Mouse (Mus musculus) A20 (cell line): Measurements from ENCODE around the gene Ghdc.

Experiments
- DNase-seq: peaks from one replicate; pipeline ENCODE4 v3.0.0-alpha.2; 2011; ENCODE audit warnings: low read depth, low spot score

Ghdc gene

DNA sequence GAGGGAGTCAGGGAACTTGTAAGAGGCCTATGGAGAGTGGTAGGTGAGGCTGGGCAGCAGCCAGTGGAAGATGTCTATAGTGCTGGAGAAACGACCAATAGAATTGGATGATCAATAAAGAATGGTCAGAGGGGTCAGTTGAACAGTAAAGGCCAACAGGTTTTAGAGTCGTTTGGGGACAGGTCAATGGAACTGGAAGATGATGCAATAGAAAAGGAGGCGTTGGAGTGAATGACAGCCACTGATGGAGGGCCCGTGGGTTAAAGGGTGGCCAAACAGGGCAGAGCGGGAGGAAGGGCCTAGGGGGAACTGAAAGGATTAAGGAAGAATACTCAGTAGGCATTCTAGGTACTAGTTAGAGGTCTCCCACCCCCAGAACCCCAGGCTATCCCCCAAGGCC is 23.6 kb downstream of the Ghdc start:
- DNase-seq = no peak

DNA sequence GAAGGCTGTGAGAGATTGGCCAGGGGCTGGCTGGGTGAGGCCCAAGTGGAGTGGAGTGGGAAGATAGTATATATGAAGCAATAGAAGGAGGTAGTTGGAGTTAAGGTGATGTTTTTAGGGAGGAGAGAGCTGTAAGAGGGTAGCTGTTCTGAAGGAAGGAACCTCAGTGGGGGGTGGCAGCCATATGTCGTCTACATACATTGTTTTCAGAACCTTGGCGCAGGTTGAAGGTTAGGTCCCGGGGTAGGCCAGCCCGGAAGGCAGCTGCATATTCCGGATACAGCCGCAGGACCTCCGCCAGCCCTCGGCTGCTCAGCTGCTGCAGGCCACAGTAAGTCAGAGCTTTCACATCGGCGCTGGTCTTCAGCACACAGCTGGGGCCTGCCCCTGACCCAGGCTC is 24.2 kb downstream of the Ghdc start:
- no peak for DNase-seq

DNA sequence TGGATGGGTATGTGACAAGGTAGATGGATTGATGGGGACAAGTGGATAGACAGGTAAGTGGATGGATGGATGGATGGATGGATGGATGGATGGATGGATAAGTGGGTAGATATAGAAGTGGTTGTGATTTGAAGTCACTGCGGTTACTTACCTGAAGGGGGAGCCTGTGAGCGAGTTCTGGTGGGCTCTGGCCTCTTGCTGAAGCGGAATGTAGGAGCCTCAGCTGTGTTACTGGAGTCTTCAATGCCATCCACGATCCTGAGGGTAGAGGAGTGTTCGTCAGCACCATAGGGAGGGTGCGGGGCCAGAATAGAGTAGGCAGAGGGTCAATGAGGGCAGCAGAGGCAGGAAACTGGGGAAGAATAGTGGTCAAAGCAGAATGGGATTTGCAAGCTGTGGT is 25.7 kb downstream of the Ghdc start:
- DNase-seq = peak; percentile 65

DNA sequence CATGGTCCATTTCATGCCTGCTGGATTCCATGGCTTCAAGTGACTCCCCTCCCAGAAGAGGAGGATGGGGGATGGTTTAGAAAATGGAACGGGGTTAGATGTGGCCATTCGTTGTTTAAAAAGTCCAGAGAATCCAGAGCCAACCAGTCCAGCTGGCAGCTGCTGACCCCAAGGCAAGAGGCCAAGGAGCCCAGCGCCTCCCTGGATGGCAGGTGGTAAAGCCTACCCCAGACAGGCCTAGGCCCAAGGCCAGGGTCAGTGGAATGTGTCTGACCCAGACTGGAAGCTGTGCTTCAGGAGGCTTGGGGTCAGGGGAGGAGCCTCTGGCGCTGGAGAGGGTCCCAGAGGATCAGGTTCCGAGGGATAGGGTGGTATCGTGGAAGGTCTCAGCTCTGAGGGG is 29.4 kb downstream of the Ghdc start:
- DNase-seq = no peak

DNA sequence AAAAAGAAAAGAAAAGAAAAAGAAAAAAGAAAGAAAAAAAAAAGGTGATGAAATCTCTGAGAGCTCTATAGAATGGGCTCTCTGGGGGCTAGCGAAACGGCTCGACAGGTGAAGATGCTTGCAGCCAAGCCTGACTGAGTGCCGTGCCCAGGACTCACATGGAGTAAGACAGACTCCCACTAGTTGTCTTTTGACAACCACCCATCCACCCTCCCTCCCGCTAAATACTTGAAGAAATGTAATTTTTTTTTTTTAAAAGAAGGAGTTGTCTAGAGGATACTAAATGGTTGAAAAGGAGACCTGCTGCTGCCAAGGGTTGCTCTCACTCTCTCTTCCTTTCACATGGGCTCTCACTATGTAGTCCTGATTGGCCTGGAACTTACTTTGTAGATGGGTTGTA is 32.0 kb downstream of the Ghdc start:
- no peak for DNase-seq

DNA sequence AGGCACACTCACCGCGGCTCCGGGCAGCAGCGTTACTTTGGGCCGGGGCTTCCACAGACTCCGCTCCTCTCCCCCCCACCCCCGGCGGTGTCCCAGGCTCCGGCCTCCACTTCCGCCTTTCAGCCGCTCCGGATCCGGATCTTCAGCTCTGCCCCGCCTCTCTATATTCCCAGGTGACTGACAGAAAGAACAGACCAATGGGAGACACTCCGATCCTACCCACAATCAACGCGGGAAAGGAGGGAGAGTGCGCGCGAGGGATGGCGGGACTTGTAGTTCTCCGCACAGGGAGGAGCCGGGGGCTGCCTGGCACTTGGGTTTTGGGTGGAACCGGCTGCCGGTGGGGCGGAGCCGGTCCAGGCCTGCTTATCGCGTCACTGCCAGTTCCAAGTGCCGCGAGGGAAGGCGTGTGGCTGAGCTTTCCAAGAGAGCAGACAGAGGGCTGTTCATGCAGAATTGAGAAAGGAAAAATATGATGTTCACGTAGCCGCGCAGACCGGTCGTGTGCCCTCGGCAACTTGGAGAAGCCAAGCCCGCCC is 32.6 kb downstream of the Ghdc start, which contains the start of gene Rab5c:
Gene Rab5c (minus strand): TSS at position 150 of the 539 bp plus-strand sequence.
- peak; percentile 99 for DNase-seq

DNA sequence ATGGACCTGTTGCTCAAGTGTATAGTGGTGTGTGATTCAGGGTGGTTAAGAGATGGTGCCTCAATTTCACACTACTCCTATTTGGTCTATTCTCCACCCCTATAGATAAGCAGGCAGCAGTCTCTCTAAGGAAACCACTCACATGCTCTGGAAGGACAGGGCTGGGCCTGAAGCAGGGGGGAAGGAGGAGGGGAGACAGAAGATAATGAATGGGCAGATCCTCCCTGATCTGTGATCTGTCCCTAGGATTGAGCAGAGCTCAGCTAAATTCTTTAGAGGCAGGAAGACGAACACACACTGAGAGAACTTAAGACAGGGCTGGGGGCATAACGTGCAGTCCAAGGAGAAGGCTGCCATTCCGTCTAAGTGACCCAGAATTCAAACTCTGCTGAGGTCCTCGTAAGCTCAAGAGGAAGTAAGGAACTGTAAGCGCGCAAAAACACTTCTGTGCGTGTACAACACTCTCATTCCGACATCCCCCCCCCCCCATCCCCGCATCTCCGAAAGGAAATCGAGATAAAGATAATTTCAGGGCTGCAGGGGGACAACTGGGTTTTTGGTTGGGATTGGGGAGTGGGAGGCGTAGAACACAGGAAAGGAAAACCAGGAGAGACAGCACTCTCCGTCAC is 33.5 kb downstream of the Ghdc start:
- DNase-seq = peak; percentile 58

DNA sequence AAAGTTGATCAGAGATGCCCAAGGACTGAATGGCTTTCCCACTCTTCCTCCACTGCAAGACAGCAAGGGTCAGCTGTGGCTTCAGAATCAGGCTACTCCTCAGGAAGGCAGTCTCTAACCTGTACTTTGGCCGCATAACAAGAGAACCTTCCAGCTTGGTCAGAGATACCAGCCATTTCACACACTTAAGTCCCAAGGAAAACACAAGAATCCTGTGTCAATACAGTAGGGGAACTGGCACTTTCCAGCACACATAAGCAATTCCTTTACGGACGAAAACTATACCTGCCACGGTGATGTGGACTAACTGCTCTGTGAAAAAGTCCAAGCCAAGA is 34.0 kb downstream of the Ghdc start:
- peak; percentile 40 for DNase-seq

DNA sequence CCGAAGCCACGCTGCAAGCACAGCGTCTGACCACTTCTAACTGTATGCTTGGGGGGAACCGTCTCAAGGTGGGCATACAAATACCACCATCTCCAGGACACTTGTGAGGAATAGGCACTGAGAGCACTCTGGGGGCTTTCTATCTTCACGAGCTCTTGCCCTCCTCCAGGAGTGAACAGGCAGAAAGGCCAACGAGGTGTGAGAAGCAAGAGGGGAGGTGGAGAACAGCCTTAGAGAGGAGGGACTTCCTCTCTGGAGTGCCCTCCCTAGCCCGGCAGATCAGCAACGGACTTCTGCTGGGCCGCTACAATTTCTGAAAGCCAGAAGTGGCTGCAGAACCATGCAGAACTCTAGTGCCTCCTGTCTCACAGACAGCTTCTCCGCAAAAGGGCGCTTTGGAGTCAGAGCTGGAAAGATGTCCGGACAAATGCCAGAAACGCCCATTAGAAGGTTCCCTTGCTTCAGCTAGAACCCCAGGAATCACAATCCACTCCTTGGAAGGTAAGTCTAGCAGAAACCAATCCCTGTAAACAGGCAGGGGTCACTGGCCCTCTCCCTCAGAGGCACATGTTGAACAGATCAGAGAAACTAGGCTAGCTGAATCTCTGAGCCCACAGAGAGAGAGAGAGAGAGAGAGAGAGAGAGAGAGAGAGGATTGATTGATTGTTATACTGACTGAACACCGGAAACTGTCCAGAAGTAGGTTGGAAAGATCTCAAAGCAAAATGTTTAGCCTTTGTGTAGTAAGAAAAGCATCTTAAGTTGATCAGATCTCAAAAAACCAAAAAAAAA is 34.6 kb downstream of the Ghdc start:
- peak; percentile 74 for DNase-seq

DNA sequence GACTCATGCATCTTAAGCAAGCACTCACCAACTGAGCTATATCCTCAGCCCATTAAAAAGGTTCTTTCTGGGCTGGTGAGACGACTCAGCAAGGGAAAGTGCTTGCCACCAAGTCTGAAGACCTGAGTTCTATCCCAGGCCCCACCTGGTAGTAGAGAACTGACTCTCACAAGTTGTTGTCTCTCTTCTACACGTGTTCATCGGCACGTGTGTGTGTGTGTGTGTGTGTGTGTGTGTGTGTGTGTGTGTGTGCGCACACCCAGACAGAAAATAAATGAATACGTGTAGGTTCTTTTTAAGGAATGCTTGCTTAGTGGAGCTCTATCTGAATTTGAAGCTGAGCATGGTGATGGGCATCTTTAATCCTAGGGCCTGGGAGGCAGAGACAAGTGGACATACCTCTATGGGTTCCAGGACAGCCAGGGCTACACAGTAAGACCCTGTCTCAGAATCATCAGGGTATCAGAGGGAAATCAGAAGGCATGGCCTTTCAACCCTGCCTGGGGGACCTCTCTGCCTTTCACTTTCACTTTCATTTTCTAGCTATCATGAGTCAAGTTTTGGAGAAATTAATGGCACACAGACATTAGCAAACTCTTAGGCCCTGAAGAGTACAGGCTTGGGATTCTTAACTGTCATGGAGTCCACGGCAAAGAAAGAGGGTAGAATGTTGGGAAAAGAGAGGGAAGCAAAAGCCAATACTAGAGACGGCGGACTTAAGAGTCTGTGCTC is 35.5 kb downstream of the Ghdc start:
- DNase-seq = peak; percentile 52

DNA sequence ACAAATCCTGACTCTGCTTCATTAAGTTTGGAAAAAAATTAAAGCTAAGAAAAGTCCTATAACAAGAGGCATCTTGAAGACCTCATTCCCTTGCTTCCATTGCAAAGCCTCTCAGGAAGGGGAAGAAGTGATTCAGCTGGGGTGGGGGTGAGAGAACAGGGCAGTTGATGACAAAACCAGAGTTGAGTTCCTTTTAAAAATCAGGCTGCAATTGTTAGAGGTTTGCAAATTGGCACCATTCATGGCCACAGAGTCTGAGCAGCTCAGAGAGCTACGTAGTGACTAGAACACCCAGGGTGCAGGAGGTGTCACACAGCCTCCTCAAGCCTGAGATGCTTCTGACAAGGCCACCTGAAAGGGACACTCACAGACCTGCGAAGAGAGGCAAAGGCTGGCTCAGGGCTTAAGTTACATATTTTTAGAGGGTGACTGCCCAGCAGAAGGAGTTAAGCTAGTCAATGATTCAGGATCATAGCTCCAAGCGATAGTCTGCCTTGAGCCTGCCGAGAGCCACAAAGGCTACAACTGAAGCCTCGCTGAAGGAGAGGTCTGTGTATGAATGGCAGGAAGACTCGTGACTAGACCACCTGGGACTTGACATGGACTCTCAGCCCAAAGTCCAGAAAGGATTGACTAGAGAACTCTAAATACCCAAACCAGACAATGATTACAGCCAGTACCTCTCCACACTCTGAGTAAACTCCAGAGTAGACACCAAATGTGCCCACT is 40.1 kb downstream of the Ghdc start:
- DNase-seq = no peak

DNA sequence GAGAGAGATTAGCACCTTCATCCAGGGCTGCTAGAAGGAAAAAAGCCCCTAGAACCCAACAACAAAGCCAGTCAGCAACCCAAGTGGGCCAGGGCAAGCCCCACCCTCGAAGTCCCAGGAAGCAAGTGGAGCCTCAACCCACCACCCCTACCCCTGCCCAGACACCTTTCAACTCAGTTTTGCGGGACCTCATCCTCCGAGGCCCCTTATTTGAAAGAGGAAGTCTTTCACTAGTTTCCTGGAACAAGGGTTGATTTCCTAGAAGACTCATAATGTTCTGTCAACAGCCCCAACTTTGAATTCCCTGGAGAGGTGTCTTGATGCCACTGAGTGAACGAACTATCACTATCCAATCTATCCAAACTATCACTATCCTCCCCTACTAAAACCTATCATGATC is 40.8 kb downstream of the Ghdc start:
- no peak for DNase-seq

DNA sequence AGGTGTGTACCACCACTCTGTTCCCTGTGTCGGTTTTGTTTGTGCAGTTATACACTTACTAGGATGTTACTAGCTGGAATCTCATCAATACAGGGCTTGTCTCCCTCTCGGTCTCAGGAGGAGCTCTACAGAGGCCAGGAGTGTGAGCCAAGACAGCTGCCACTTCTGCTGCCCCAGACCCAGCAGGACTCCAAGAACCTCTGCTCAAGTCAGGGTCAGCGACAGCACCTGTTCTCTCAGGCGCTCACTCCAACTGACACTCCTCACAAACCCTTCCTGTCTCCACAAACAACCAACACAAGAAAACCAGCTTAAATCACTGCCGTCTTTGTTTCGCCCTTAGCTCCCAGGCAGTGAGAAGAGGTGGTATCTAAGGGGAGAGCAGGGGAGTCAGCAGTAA is 42.2 kb downstream of the Ghdc start:
- no peak for DNase-seq

DNA sequence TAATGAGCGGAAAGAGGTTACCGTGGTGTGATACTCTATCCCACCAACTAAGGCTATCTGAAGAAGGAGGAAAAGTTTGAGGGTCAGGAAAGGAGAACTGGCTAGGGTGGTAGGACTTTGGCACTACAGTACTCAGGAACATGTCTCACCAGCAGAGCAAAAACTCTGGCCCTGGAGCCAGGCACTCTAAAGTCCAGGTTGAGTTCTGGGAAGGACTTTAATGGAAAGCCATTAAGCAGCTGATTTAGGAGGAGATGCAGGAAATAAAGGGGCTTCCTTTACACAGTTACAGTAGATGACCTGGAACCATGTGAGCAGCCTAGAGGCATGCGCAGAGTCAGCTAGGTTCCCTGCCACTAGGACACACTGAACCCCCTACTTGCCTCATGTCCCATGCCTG is 43.6 kb downstream of the Ghdc start:
- DNase-seq = no peak

DNA sequence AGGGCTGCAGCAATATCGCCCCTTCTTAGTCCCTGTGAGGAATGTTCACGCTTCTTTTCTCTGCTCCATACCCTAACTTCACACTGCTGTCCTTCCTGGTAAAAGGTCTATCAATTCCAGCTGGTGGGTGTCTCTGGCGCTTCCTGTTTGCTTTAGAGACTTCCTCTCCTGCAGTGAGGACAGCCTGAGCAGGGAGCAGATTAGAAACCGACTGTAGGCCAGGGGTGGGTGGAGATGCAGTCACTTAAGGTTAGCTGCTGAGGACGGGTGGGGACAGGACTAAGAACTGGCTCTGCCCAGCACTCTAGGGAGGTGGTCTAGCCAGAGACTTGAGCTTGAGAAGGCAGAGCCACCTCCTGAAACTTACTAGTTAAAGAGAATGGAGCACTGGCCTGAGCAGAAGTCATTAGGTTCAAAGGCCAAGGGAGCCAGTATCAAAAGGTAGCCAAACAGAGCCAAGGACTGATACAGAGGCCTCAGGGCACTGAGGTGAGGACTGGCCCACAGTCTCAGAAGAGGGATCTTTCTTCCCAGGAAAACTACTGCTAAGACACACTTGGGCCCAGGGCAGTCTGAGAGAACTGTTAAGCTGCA is 45.7 kb downstream of the Ghdc start:
- peak; percentile 24 for DNase-seq

DNA sequence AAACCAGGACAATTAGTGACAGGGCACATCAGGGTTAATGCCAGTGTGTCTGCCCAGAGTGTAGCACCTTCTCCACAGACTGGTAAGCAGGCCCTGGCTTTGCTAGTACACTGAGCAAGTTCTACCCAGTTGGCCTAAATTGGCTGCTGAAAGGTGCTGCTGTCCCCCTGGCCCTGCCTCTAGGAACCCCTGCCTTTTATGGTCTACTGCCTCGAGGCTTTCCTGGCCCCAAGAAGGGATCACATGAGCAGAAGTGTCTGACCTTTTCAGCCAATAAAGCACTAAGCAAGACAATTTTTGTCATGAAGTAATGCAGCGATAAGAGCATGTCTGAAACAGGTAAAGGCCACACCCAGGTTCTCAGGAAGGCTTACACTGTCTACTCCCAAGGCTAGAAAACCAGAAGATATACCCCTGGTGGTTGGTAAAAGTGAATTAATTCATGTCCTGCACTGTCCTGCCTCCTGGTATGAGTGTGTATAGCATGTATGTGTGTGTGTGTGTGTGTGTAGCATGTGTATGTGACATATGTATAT is 48.2 kb downstream of the Ghdc start:
- peak; percentile 57 for DNase-seq

DNA sequence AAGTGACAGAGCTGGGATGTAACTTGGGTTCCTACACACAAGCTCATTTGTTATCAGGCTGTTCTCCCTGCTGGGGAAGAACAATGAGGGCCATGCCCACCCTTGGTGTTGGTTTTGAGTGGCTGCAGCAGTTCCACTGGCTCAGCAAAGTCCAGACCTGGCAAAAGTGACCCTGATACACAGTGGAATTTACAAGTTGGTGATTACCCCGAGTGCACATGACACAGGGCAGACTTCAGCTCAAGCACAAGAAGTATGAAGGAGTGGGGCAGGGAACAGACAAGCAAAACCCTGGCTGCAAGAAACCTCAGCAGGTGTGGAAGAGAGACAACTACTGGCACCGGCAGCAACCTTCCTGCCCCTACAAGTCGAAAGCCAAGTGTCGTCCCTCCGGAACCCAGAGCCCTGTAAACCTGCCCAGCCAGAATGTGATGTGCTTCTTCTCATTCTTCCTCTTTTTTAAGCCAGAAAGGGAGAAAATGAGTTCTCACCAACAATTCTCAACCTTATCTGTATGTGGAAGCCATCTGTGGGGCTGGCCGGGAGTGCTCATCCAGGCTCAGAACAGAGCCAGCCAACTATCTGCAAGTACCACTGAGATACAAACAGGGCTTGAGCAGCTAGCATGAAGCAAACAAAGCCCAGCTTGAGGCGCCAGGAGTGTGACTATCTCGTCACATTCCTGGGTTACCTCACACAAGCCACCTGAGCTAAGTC is 48.8 kb downstream of the Ghdc start:
- no peak for DNase-seq

DNA sequence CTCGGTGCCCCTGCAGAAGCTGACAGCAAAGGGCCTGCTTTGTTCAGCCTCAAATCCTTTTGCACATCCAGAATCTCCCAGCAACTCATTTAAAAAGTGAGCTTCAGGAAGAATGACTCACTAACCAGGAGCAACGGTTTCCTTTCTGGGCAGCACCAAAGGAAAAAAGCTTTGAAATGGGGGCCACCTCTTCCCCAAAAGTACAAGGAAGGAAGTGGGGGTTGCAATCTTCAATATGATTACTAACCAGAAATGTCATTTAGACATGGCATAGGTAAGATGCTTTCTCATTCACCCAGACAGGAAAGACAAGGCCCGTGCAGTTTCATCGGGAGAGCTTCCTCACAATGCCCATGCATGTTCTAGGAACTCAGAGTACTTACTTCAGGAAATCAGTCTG is 49.5 kb downstream of the Ghdc start:
- no peak for DNase-seq

DNA sequence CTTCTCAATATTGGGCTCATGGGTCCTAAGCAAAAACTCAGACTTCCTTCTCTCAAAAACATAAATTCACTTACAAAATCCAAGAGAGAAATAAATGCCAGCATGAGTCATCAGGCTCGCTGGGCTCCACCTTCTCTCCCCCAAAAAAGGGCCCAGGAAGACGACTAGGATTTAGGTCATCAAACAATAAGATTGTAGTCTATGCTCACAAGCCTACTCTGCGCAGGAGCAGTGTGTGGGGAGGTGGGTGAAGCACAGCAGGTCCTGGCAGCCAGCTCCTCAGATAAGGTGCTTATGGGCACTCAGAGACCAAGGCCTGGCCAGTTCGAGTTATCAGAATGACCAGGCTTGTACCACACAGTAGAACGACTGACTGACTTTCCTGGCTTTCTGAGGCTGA is 50.4 kb downstream of the Ghdc start:
- DNase-seq = no peak

DNA sequence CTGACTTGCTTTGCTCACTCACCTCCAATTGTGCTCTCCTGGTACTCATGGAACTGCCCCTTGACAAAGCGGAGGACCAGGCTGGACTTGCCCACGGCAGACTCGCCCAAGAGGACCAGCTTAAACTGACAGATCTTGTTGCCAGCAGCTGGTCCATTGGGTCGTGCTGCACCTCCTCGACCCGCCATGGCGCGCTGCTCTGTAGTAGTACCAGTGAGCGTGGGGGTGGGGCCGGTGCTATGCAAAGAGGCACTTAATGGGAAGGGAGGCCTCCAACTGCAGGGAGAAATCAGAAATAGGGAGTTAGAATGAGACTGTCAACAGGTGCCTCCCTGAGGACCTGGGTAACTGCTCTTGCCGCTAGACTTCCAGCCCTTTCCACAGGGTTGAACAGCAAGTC is 50.9 kb downstream of the Ghdc start:
- DNase-seq = no peak

DNA sequence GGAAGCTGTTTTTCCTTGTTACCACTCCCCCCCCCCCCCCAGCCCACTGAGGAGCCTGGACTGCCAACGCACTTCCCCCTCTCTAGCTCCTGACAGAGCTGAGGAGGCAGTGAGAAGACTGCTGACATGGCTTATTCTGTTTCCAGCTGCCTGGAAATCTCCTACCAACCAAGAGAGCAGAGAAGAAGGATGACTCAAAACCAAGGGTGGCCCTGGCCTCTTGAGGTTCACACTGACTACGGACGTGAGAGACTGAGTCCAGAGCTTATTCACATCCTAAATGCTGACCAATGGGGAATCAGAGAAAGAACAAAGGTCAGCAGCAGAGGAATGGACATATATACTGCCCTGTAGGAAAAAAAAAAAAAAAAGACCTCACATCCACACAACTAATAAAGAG is 51.4 kb downstream of the Ghdc start:
- no peak for DNase-seq
